Mouse (Mus musculus): Measurements from ENCODE around the gene Stard13. TPM values are rescaled to one million over a fixed set of nuclear protein-coding genes. Genes with fewer than 3 reads are reported as not detected.

Stard13 gene
- total and polyA plus RNA-seq, 3 experiments, result not detected

- Histone ChIP-seq H3K9ac (ENCODE audit: control insufficient read depth, low read depth, low read length, poor library complexity, severe bottlenecking) (no peak overlapping the region), H3K4me1 (ENCODE audit: control insufficient read depth in 1 of 2, insufficient read depth in 2 of 2, low read length in 2 of 2) (no peaks in the 10 kb centered on the region), H3K4me3 (ENCODE audit: control insufficient read depth in 1 of 2, insufficient read depth in 1 of 2, low read depth in 2 of 2, low read length in 2 of 2) (no peak overlapping the region), H3K27ac (ENCODE audit: control insufficient read depth, low read depth, low read length) (no peak overlapping the region), H3K79me2 (ENCODE audit: control insufficient read depth, insufficient read depth, low read length, poor library complexity) (no peaks in the 10 kb centered on the region), H3K36me3 (ENCODE audit: control insufficient read depth in 1 of 2, insufficient read depth in 2 of 2, low read length in 2 of 2) (no peaks in the 10 kb centered on the region), H3K9me3 (replicated peaks; ENCODE audit: insufficient read depth, low read length) (no peaks in the 10 kb centered on the region; the same call in 1 of the 2 replicates), H3K27me3 (ENCODE audit: control insufficient read depth in 1 of 2, insufficient read depth in 2 of 2, low read length in 2 of 2) (no peaks in the 10 kb centered on the region)
- no peak for DNase-seq (ENCODE audit: low read depth, low spot score)
- TF ChIP-seq CHD1 (IDR thresholded peaks at IDR 0.05; ENCODE audit: low read depth, low read length) (no peak), USF1 (IDR thresholded peaks at IDR 0.05; ENCODE audit: low read depth, low read length) (no peak), ZKSCAN1 (IDR thresholded peaks at IDR 0.05; ENCODE audit: low read depth, low read length) (no peak), GABPA (IDR thresholded peaks at IDR 0.05; ENCODE audit: low read depth, low read length) (no peak), CHD2 (IDR thresholded peaks at IDR 0.05; ENCODE audit: low read length) (no peak), GATA1 (IDR thresholded peaks at IDR 0.05; ENCODE audit: low read depth, low read length) (no peak), UBTF (IDR thresholded peaks at IDR 0.05; ENCODE audit: borderline replicate concordance, insufficient read depth, low read depth, low read length) (no peak), KAT2A (conservative IDR thresholded peaks at IDR 0.05; ENCODE audit: low read depth, low read length) (no peak)
Observed at GRCm38 (mm10) chr5:151002051-151002450, 231.6 kb downstream of the Stard13 start.

- no peak overlapping the region for H3K9ac ChIP-seq (ENCODE audit: control insufficient read depth, low read depth, low read length, poor library complexity, severe bottlenecking)
- TF ChIP-seq UBTF (IDR thresholded peaks at IDR 0.05; ENCODE audit: borderline replicate concordance, insufficient read depth, low read depth, low read length), result no peak
- no peak for TF ChIP-seq USF2 (IDR thresholded peaks at IDR 0.05; ENCODE audit: borderline replicate concordance in 1 of 2, insufficient read depth in 1 of 2, low read depth in 1 of 2, low read length in 2 of 2)
- no peak for TF ChIP-seq MXI1 (IDR thresholded peaks at IDR 0.05; ENCODE audit: low read depth, low read length)
- TF ChIP-seq TBP (IDR thresholded peaks at IDR 0.05; ENCODE audit: low read depth, low read length), result no peak
- no peak for TF ChIP-seq CHD2 (IDR thresholded peaks at IDR 0.05; ENCODE audit: low read length)
- TF ChIP-seq CTCF (IDR thresholded peaks at IDR 0.05 in 2 of 3, conservative IDR thresholded peaks at IDR 0.05 in 1 of 3; ENCODE audit: control insufficient read depth in 1 of 3, insufficient read depth in 1 of 3, low read depth in 2 of 3, low read length in 3 of 3, poor library complexity in 1 of 3, severe bottlenecking in 1 of 3), result no peak
- no peak for TF ChIP-seq POLR2AphosphoS2 (IDR thresholded peaks at IDR 0.05; ENCODE audit: low read length)
- TF ChIP-seq GABPA (IDR thresholded peaks at IDR 0.05; ENCODE audit: low read depth, low read length), result no peak
- no peaks in the 10 kb centered on the region for H3K27me3 ChIP-seq (ENCODE audit: control insufficient read depth in 1 of 2, insufficient read depth in 2 of 2, low read length in 2 of 2)
- H3K4me1 ChIP-seq (ENCODE audit: control insufficient read depth in 1 of 2, insufficient read depth in 2 of 2, low read length in 2 of 2), result no peaks in the 10 kb centered on the region
- no peak overlapping the region for H3K27ac ChIP-seq (ENCODE audit: control insufficient read depth, low read depth, low read length)
- DNase-seq (ENCODE audit: low read depth, low spot score), result no peak
- no peaks in the 10 kb centered on the region for H3K79me2 ChIP-seq (ENCODE audit: control insufficient read depth, insufficient read depth, low read length, poor library complexity)
- no peaks in the 10 kb centered on the region; the same call in 1 of the 2 replicates for H3K9me3 ChIP-seq (replicated peaks; ENCODE audit: insufficient read depth, low read length)
- H3K4me3 ChIP-seq (ENCODE audit: control insufficient read depth in 1 of 2, insufficient read depth in 1 of 2, low read depth in 2 of 2, low read length in 2 of 2), result no peak overlapping the region
- no peaks in the 10 kb centered on the region for H3K36me3 ChIP-seq (ENCODE audit: control insufficient read depth in 1 of 2, insufficient read depth in 2 of 2, low read length in 2 of 2)
Observed at GRCm38 (mm10) chr5:151001111-151001510, 232.5 kb downstream of the Stard13 start.

DNA sequence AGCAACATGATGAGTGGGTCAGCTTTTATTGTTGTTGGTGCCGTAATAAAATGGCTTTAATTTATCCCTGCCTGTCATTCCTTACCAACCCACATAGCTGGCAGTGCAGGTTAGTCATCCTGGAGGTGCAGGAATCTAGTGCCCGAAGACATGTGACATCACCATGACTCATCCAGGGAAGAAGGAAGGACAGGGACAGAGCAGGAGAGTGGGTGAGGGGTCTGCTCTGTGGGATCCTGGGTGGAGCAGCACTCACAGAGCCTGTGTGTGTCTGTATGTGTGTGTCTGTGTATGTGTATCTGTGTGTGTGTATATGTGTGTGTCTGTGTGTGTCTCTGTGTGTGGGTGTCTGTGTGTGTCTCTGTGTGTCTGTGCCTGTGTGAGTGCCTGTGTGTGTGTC, 237.1 kb downstream of the Stard13 start:
- TF ChIP-seq MYC (IDR thresholded peaks at IDR 0.05; ENCODE audit: low read depth, low read length) (no peak), POLR2AphosphoS5 (IDR thresholded peaks at IDR 0.05; ENCODE audit: borderline replicate concordance, low read depth, low read length) (no peak)
- Histone ChIP-seq H3K36me3 (ENCODE audit: control insufficient read depth in 1 of 2, insufficient read depth in 2 of 2, low read length in 2 of 2) (no peaks in the 10 kb centered on the region), H3K4me1 (ENCODE audit: control insufficient read depth in 1 of 2, insufficient read depth in 2 of 2, low read length in 2 of 2) (no peaks in the 10 kb centered on the region), H3K9ac (ENCODE audit: control insufficient read depth, low read depth, low read length, poor library complexity, severe bottlenecking) (no peak overlapping the region), H3K27ac (ENCODE audit: control insufficient read depth, low read depth, low read length) (no peak overlapping the region), H3K4me3 (ENCODE audit: control insufficient read depth in 1 of 2, insufficient read depth in 1 of 2, low read depth in 2 of 2, low read length in 2 of 2) (no peak overlapping the region), H3K27me3 (ENCODE audit: control insufficient read depth in 1 of 2, insufficient read depth in 2 of 2, low read length in 2 of 2) (no peaks in the 10 kb centered on the region), H3K9me3 (replicated peaks; ENCODE audit: insufficient read depth, low read length) (no peaks in the 10 kb centered on the region), H3K79me2 (ENCODE audit: control insufficient read depth, insufficient read depth, low read length, poor library complexity) (no peaks in the 10 kb centered on the region)
- DNase-seq (ENCODE audit: low read depth, low spot score), result no peak

Data from MEL (cell line).